15 mouse cellular contexts compared by ENCODE assay signal in the genomic region with DNA sequence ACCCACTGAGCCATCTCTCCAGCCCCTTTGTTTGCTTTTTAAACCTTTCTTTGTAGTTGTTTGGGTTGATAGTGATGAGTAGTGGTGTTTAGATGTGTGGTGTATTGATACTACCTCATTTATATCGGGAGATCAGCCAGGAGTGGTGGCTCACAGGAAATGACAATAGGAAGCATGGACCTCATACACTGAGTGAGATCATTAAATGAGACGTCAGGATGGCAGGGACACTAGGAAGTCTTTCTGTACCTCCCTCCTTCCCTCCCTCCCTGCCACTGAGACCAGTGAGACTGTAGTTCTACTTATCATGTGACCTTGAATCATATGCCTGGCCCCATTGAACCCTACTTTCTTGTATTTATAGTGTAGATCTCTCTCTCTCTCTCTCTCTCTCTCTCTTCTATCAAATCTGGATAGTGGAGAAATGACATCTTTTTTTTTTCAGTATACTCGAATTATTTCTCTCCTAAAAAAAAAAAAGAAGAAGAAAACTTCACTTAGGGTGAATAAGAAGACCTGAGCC.
"Had no signal": no experiment of that assay in that cellular context is flagged by ENCODE, and none has a peak within 500 bp of the region (broad histone marks: within the 10 kb centered on the region; RNA-seq: fewer than 3 reads in every experiment).

No protein-coding gene starts in this region.

- H3K9ac ChIP-seq: intestine, embryonic 15.5 days; kidney, embryonic 15.5 days; limb, embryonic 15.5 days; liver, embryonic 13.5 days; liver, postnatal 0 days; lung, embryonic 15.5 days; midbrain, embryonic 15.5 days; neural tube, embryonic 13.5 days had no signal

- H3K4me3 ChIP-seq: intestine, embryonic 15.5 days; kidney, embryonic 15.5 days; left cerebral cortex, adult 2 months; limb, embryonic 15.5 days; liver, embryonic 13.5 days; lung, embryonic 15.5 days; midbrain, embryonic 15.5 days; neural tube, embryonic 13.5 days had no signal

- DNase-seq: kidney, adult 18-20 months; kidney, postnatal 14 days; liver, embryonic 13.5 days; liver, postnatal 0 days; lung, postnatal 14 days; right cerebral cortex, postnatal 4 days; spleen, adult 18-20 months; thymus, postnatal 36 days had no signal

- H3K36me3 ChIP-seq: intestine, embryonic 15.5 days; kidney, embryonic 15.5 days; limb, embryonic 15.5 days; liver, embryonic 13.5 days; lung, embryonic 15.5 days; midbrain, embryonic 15.5 days; neural tube, embryonic 13.5 days had no signal

- H3K27me3 ChIP-seq: intestine, embryonic 15.5 days; kidney, embryonic 15.5 days; limb, embryonic 15.5 days; lung, embryonic 15.5 days; midbrain, embryonic 15.5 days; neural tube, embryonic 13.5 days had no signal

- H3K4me2 ChIP-seq: intestine, embryonic 15.5 days; kidney, embryonic 15.5 days; limb, embryonic 15.5 days; liver, embryonic 13.5 days; lung, embryonic 15.5 days; midbrain, embryonic 15.5 days; neural tube, embryonic 13.5 days had no signal

- H3K27ac ChIP-seq: intestine, embryonic 15.5 days; kidney, embryonic 15.5 days; left cerebral cortex, adult 2 months; limb, embryonic 15.5 days; liver, embryonic 13.5 days; lung, embryonic 15.5 days; midbrain, embryonic 15.5 days; neural tube, embryonic 13.5 days had no signal

- H3K4me1 ChIP-seq: intestine, embryonic 15.5 days; limb, embryonic 15.5 days; liver, embryonic 13.5 days; lung, embryonic 15.5 days; midbrain, embryonic 15.5 days; neural tube, embryonic 13.5 days had no signal

- ATAC-seq: intestine, embryonic 15.5 days; liver, postnatal 0 days; midbrain, embryonic 15.5 days had no signal

- H3K9me3 ChIP-seq: intestine, embryonic 15.5 days; kidney, embryonic 15.5 days; limb, embryonic 15.5 days; liver, embryonic 13.5 days; lung, embryonic 15.5 days; midbrain, embryonic 15.5 days; neural tube, embryonic 13.5 days had no signal
